Mouse (Mus musculus) E14TG2a.4 (cell line): ENCODE data around the gene Gm40460.

Experiments
- CTCF ChIP-seq: conservative IDR thresholded peaks from 2 replicates; pipeline ENCODE4 v1.5.1; 2014; ENCODE audit warnings: low read length
- NANOG ChIP-seq: IDR thresholded peaks from 2 replicates; pipeline ENCODE4 v1.6.1; 2014; ENCODE audit warnings: borderline replicate concordance, low read length, mixed read lengths
- POU5F1 ChIP-seq: IDR thresholded peaks from 2 replicates; pipeline ENCODE4 v1.6.1; 2014; ENCODE audit warnings: low read length, borderline replicate concordance

DNA sequence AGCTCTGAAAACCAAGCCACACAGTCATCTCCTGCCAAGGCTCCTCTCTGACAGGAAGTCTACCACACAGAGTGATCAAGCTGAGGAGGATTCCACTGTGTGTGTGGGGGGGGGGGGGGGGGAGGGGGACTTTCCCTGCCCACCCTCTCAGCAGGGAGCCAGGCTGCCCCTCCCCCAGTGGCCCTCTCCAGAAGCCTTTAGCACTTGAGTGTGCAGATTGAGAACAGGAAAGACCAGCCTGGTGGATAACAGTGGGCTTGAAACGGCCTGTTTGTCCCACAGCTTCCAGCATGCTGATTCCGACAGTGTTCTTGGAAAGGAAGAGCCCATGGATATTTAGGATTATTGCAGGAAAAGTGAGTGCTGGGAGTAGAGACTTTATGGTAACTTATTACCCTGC, 16.4 kb downstream of the Gm40460 start:
- no peak for TF ChIP-seq CTCF
- no peak for TF ChIP-seq POU5F1
- no peak for TF ChIP-seq NANOG
